Mouse (Mus musculus): ENCODE results near the gene Hoxb4. TPM values are rescaled to one million over a fixed set of nuclear protein-coding genes. Genes with fewer than 3 reads are reported as not detected.

Gene Hoxb4
- polyA plus RNA-seq, 1 experiment from 2014 or later: 4.1 TPM

- peak overlapping the region; percentile 100 for H3K27ac ChIP-seq (ENCODE audit: low read depth, low read length)
- peak overlapping the region; percentile 100 for H3K9ac ChIP-seq (replicated peaks; ENCODE audit: low read depth, low read length)
- peak overlapping the region; percentile 100 for H3K4me2 ChIP-seq (ENCODE audit: low read depth, low read length)
- ATAC-seq (ENCODE audit: low read depth): no peak
- H3K4me1 ChIP-seq (ENCODE audit: control insufficient read depth, insufficient read depth, low read length): peaks cover 17% of the 10 kb centered on the region
- peak overlapping the region; percentile 95 for H3K4me3 ChIP-seq (ENCODE audit: low read depth, low read length)
- H3K36me3 ChIP-seq (ENCODE audit: control insufficient read depth, insufficient read depth, low read length): no peaks in the 10 kb centered on the region
- 12% methylated on average over 6 of the region's 6 CpGs for WGBS
- H3K9me3 ChIP-seq (ENCODE audit: control insufficient read depth, low read length): no peaks in the 10 kb centered on the region
- H3K27me3 ChIP-seq (ENCODE audit: control insufficient read depth, insufficient read depth, low read length): no peaks in the 10 kb centered on the region
These were observed 28.2 kb upstream of the Hoxb4 start for GRCm38 (mm10) chr11:96289837-96290236.

- WGBS: 7% methylated on average over 17 of the region's 17 CpGs
- peak overlapping the region; percentile 95 for H3K4me3 ChIP-seq (ENCODE audit: low read depth, low read length)
- peak overlapping the region; percentile 100 for H3K9ac ChIP-seq (replicated peaks; ENCODE audit: low read depth, low read length)
- H3K9me3 ChIP-seq (ENCODE audit: control insufficient read depth, low read length): no peaks in the 10 kb centered on the region
- H3K36me3 ChIP-seq (ENCODE audit: control insufficient read depth, insufficient read depth, low read length): no peaks in the 10 kb centered on the region
- peaks cover 18% of the 10 kb centered on the region for H3K4me1 ChIP-seq (ENCODE audit: control insufficient read depth, insufficient read depth, low read length)
- H3K4me2 ChIP-seq (ENCODE audit: low read depth, low read length): peak overlapping the region; percentile 100
- peak overlapping the region; percentile 100 for H3K27ac ChIP-seq (ENCODE audit: low read depth, low read length)
- no peaks in the 10 kb centered on the region for H3K27me3 ChIP-seq (ENCODE audit: control insufficient read depth, insufficient read depth, low read length)
- ATAC-seq (ENCODE audit: low read depth): no peak
These were observed 27.2 kb upstream of the Hoxb4 start for GRCm38 (mm10) chr11:96290705-96291355.

- Histone ChIP-seq H3K4me1 (ENCODE audit: control insufficient read depth, insufficient read depth, low read length) (peaks cover 26% of the 10 kb centered on the region), H3K4me3 (ENCODE audit: low read depth, low read length) (peak within 1 kb of the TSS; percentile 95), H3K9ac (replicated peaks; ENCODE audit: low read depth, low read length) (peak within 1 kb of the TSS; percentile 100), H3K9me3 (ENCODE audit: control insufficient read depth, low read length) (no peaks in the 10 kb centered on the region), H3K36me3 (ENCODE audit: control insufficient read depth, insufficient read depth, low read length) (no peaks in the 10 kb centered on the region), H3K27ac (ENCODE audit: low read depth, low read length) (peak within 1 kb of the TSS; percentile 100), H3K4me2 (ENCODE audit: low read depth, low read length) (peak within 1 kb of the TSS; percentile 100), H3K27me3 (ENCODE audit: control insufficient read depth, insufficient read depth, low read length) (no peaks in the 10 kb centered on the region)
- ATAC-seq (ENCODE audit: low read depth): peak; percentile 38
- 2% methylated on average over 22 of the region's 22 CpGs for WGBS
These were observed 26.1 kb upstream of the Hoxb4 start, which contains the start of gene Hoxb6 for GRCm38 (mm10) chr11:96291681-96292564. TSS of gene Hoxb6 (plus strand) at chr11:96292476.

GRCm38 (mm10) chr11:96292565-96293301 lies 25.3 kb upstream of the Hoxb4 start:
- no peaks in the 10 kb centered on the region for H3K27me3 ChIP-seq (ENCODE audit: control insufficient read depth, insufficient read depth, low read length)
- peak overlapping the region; percentile 100 for H3K9ac ChIP-seq (replicated peaks; ENCODE audit: low read depth, low read length)
- no peak for ATAC-seq (ENCODE audit: low read depth)
- WGBS: 3% methylated on average over 12 of the region's 12 CpGs
- H3K36me3 ChIP-seq (ENCODE audit: control insufficient read depth, insufficient read depth, low read length): no peaks in the 10 kb centered on the region
- peak overlapping the region; percentile 100 for H3K27ac ChIP-seq (ENCODE audit: low read depth, low read length)
- peak overlapping the region; percentile 100 for H3K4me2 ChIP-seq (ENCODE audit: low read depth, low read length)
- peak overlapping the region; percentile 95 for H3K4me3 ChIP-seq (ENCODE audit: low read depth, low read length)
- no peaks in the 10 kb centered on the region for H3K9me3 ChIP-seq (ENCODE audit: control insufficient read depth, low read length)
- peaks cover 34% of the 10 kb centered on the region for H3K4me1 ChIP-seq (ENCODE audit: control insufficient read depth, insufficient read depth, low read length)

DNA sequence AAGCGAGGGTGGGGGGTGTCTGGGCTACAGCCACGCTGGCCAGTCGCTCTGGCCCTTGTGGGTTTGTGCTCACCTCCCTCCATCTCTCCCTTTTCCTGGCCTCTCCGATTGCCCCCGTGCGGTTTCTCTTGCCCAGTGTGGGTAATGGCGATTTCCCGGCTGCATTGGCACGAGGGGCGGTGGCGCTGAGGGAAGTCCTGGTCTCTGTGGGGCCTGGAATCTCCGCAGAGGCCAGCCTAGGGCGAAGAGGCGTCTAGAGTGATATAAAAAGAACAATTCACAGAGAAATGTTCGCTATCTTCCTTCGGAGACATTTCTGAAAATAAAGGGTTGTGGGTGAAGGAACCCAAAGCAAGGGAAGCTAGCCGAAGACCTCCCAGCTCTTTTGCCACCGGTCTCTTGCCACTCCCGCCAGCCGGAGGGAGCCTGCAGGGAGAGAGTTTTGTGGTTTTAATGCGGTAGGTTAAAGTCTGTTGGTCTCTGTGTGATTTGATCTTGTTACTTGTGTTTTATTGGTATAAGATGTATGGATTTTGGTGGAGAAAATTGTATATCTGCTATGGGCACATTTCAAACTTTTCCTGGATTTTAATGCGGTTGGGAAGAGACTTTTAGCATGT lies 24.7 kb upstream of the Hoxb4 start:
- H3K27me3 ChIP-seq (ENCODE audit: control insufficient read depth, insufficient read depth, low read length): no peaks in the 10 kb centered on the region
- H3K9ac ChIP-seq (replicated peaks; ENCODE audit: low read depth, low read length): peak overlapping the region; percentile 100
- H3K9me3 ChIP-seq (ENCODE audit: control insufficient read depth, low read length): no peaks in the 10 kb centered on the region
- H3K4me2 ChIP-seq (ENCODE audit: low read depth, low read length): peak overlapping the region; percentile 100
- H3K4me1 ChIP-seq (ENCODE audit: control insufficient read depth, insufficient read depth, low read length): peaks cover 34% of the 10 kb centered on the region
- no peak for ATAC-seq (ENCODE audit: low read depth)
- peak overlapping the region; percentile 95 for H3K4me3 ChIP-seq (ENCODE audit: low read depth, low read length)
- 1% methylated on average over 22 of the region's 22 CpGs for WGBS
- H3K36me3 ChIP-seq (ENCODE audit: control insufficient read depth, insufficient read depth, low read length): no peaks in the 10 kb centered on the region
- H3K27ac ChIP-seq (ENCODE audit: low read depth, low read length): peak overlapping the region; percentile 100

GRCm38 (mm10) chr11:96294245-96295091 lies 23.6 kb upstream of the Hoxb4 start:
- Histone ChIP-seq H3K4me2 (ENCODE audit: low read depth, low read length) (peak overlapping the region; percentile 100), H3K36me3 (ENCODE audit: control insufficient read depth, insufficient read depth, low read length) (no peaks in the 10 kb centered on the region), H3K9ac (replicated peaks; ENCODE audit: low read depth, low read length) (peak overlapping the region; percentile 100), H3K27me3 (ENCODE audit: control insufficient read depth, insufficient read depth, low read length) (no peaks in the 10 kb centered on the region), H3K4me3 (ENCODE audit: low read depth, low read length) (peak overlapping the region; percentile 95), H3K4me1 (ENCODE audit: control insufficient read depth, insufficient read depth, low read length) (peaks cover 30% of the 10 kb centered on the region), H3K27ac (ENCODE audit: low read depth, low read length) (peak overlapping the region; percentile 100), H3K9me3 (ENCODE audit: control insufficient read depth, low read length) (no peaks in the 10 kb centered on the region)
- under 1% methylated on average over 32 of the region's 32 CpGs for WGBS
- peak; percentile 49; the same call in 1 of the 2 replicates for ATAC-seq (ENCODE audit: low read depth)

GRCm38 (mm10) chr11:96295092-96295835 lies 22.8 kb upstream of the Hoxb4 start:
- whole genome bisulfite sequencing: 1% methylated on average over 30 of the region's 30 CpGs
- Histone ChIP-seq H3K36me3 (ENCODE audit: control insufficient read depth, insufficient read depth, low read length) (no peaks in the 10 kb centered on the region), H3K9me3 (ENCODE audit: control insufficient read depth, low read length) (no peaks in the 10 kb centered on the region), H3K4me1 (ENCODE audit: control insufficient read depth, insufficient read depth, low read length) (peaks cover 30% of the 10 kb centered on the region), H3K9ac (replicated peaks; ENCODE audit: low read depth, low read length) (peak overlapping the region; percentile 100), H3K4me2 (ENCODE audit: low read depth, low read length) (peak overlapping the region; percentile 100), H3K27me3 (ENCODE audit: control insufficient read depth, insufficient read depth, low read length) (no peaks in the 10 kb centered on the region), H3K4me3 (ENCODE audit: low read depth, low read length) (peak overlapping the region; percentile 95), H3K27ac (ENCODE audit: low read depth, low read length) (peak overlapping the region; percentile 100)
- ATAC-seq (ENCODE audit: low read depth): no peak

Data from neural tube, embryonic 14.5 days (tissue).